Mouse (Mus musculus) bone marrow, adult 2 months (tissue): ENCODE data around the gene Thap12.

Experiments used
- CTCF ChIP-seq: fragments of 200-500 bp; IDR thresholded peaks from 2 replicates; pipeline ENCODE4 v1.5.1; 2011; ENCODE audit warnings: low read length, control low read depth; ENCODE audit not compliant: control insufficient read depth, insufficient read depth
- POLR2A ChIP-seq: fragments of 200-500 bp; IDR thresholded peaks from 2 replicates; pipeline ENCODE4 v1.6.1; 2011; ENCODE audit warnings: low read depth, mild to moderate bottlenecking, control low read depth, low read length, borderline replicate concordance; ENCODE audit not compliant: control insufficient read depth

DNA sequence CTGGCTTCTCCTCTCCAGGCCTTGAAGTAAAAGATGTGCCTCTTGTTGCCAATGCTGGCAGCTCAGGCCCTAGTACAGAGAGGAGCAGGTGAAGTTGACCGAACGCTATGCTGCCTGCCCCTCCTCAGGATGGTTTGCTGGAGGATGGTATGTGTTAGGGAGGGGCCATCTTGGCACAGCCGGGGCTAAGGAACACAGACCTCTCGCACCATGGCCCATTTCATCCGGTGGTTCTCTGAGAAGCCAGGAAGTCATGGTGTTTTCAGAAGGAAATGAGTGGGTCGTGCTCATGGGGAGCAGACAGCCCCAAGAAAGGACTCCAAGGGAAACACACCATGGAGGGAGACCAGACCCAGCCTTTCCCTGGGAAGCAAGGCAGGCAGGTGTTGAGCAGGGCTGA, 64.4 kb downstream of the Thap12 start:
- TF ChIP-seq POLR2A (no peak), CTCF (no peak)
